In the genomic region with DNA sequence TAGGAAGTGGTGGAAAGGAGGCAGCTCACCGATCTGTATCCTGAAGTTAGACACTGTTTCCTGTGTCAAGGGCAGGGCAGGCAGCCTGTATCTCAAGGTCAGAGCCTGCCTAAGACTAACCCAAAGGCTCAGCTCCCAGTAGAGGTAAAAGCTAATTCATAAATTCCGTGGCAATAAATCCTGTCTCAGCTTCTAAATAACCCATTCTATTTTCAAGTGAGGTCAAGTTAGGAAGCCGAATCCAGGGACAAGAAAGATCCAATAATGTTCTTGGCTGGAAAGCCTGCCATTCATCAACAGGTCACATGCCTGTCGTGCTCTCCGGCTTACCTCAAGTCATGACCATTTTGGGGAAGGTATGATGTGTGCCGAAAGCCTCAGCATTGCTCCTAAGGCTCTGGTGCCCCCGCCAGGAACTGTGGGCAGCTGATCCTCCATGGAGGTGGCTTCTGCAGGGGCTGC, we compare ENCODE assay signal across 12 mouse cellular contexts. TPM values are rescaled to one million over a fixed set of nuclear protein-coding genes. Genes with fewer than 3 reads are reported as not detected.
DNase-seq lines count a peak whose midpoint lies in the region; ATAC-seq and TF ChIP-seq lines count a peak whose summit lies in the region.
"Had no signal": no experiment of that assay in that cellular context is flagged by ENCODE, and none has a peak within 500 bp of the region (broad histone marks: within the 10 kb centered on the region; RNA-seq: fewer than 3 reads in every experiment).

No protein-coding gene starts in this region.

- WGBS in heart, embryonic 12.5 days = 48% methylated on average over 7 of the region's 7 CpGs
- WGBS in kidney, embryonic 15.5 days = 38% methylated on average over 7 of the region's 7 CpGs
- 82% methylated on average over 7 of the region's 7 CpGs for WGBS in cerebellum, adult 2 months

- no peaks in the 10 kb centered on the region for H3K27me3 ChIP-seq in heart, embryonic 12.5 days (replicated peaks)
- H3K27me3 ChIP-seq in Patski = no peaks in the 10 kb centered on the region
- H3K27me3 ChIP-seq in kidney, embryonic 15.5 days = no peaks in the 10 kb centered on the region
- no peaks in the 10 kb centered on the region for H3K27me3 ChIP-seq in cerebellum, adult 2 months (ENCODE audit: control insufficient read depth, insufficient read depth, low read length)

- H3K36me3 ChIP-seq in heart, embryonic 12.5 days = no peaks in the 10 kb centered on the region
- H3K36me3 ChIP-seq in kidney, embryonic 15.5 days = no peaks in the 10 kb centered on the region

- TF ChIP-seq CTCF in Patski (IDR thresholded peaks at IDR 0.05) = peak; percentile 14
- no peak for TF ChIP-seq CTCF in cerebellum, adult 2 months (IDR thresholded peaks at IDR 0.05; ENCODE audit: borderline replicate concordance, insufficient read depth, low read depth, low read length)

- peaks cover 6% of the 10 kb centered on the region; the same call in 1 of the 2 replicates for H3K4me1 ChIP-seq in heart, embryonic 12.5 days (replicated peaks)
- H3K4me1 ChIP-seq in kidney, embryonic 15.5 days = peaks cover 15% of the 10 kb centered on the region
- H3K4me1 ChIP-seq in cerebellum, adult 2 months (ENCODE audit: control insufficient read depth, insufficient read depth, low read length) = no peaks in the 10 kb centered on the region

- no peak overlapping the region for H3K4me2 ChIP-seq in heart, embryonic 12.5 days
- H3K4me2 ChIP-seq in kidney, embryonic 15.5 days = no peak overlapping the region
- H3K4me2 ChIP-seq: hindbrain, embryonic 14.5 days; lung, embryonic 14.5 days had no signal

- ATAC-seq in heart, embryonic 12.5 days (ENCODE audit: insufficient number of reproducible peaks, low FRiP score) = no peak
- ATAC-seq in Patski = no peak
- peak; percentile 40; the same call in 1 of the 2 replicates for ATAC-seq in kidney, embryonic 15.5 days (replicated peaks; ENCODE audit: low FRiP score)

- in situ Hi-C loops in Patski (cut with MboI; ENCODE audit: low pct_unique_long_range_greater_than_20kb) = loop anchor here (5.0 to 10.0 kb wide), 2 partner anchors 254 to 407 kb away; no protein-coding TSS in a partner anchor

- H3K9me3 ChIP-seq in heart, embryonic 12.5 days (replicated peaks) = no peaks in the 10 kb centered on the region
- H3K9me3 ChIP-seq in kidney, embryonic 15.5 days (replicated peaks) = no peaks in the 10 kb centered on the region

- POLR2A ChIA-PET in Patski (lab: Charles Lee) = no interaction called here

- CTCF ChIA-PET in Patski (lab: Charles Lee) = interaction anchor here (0.8 to 2.6 kb wide), 9 partner anchors 9 to 254 kb away, joined by 3 to 10 read pairs (median 5); no protein-coding TSS in a partner anchor

- H3K4me3 ChIP-seq in heart, embryonic 12.5 days = no peak overlapping the region
- H3K4me3 ChIP-seq in kidney, embryonic 15.5 days (replicated peaks) = no peak overlapping the region
- no peak overlapping the region for H3K4me3 ChIP-seq in cerebellum, adult 2 months (replicated peaks; ENCODE audit: insufficient read depth, low read depth, low read length)

- no peak for TF ChIP-seq POLR2A in cerebellum, adult 2 months (IDR thresholded peaks at IDR 0.05; ENCODE audit: borderline replicate concordance, insufficient read depth, low read length)

- DNase-seq in heart, adult 18-20 months = peak; percentile 30 to 46
- DNase-seq in Patski (ENCODE audit: low read depth, low spot score) = no peak
- peak; percentile 33 for DNase-seq in heart, adult 8-10 months (ENCODE audit: low spot score)
- DNase-seq in layer of hippocampus, postnatal 10 days (ENCODE audit: low spot score in 2 of 2) = no peak
- DNase-seq in cerebellum, adult 11-12 months = no peak
- DNase-seq in cerebellum, adult 2 months = no peak
- DNase-seq: cerebellum, adult 9-11 months; layer of hippocampus, postnatal 36 days; lung, embryonic 14.5 days had no signal

- H3K9ac ChIP-seq in heart, embryonic 12.5 days = no peak overlapping the region
- no peak overlapping the region for H3K9ac ChIP-seq in kidney, embryonic 15.5 days
- H3K9ac ChIP-seq: hindbrain, embryonic 14.5 days; lung, embryonic 14.5 days had no signal

- H3K27ac ChIP-seq in heart, embryonic 12.5 days (ENCODE audit: poor library complexity, severe bottlenecking) = no peak overlapping the region
- no peak overlapping the region for H3K27ac ChIP-seq in kidney, embryonic 15.5 days
- H3K27ac ChIP-seq in cerebellum, adult 2 months (ENCODE audit: insufficient read depth, low read length) = no peak overlapping the region
- H3K27ac ChIP-seq: hindbrain, embryonic 14.5 days had no signal

RNA-seq across cellular contexts. Expression of gene Fez2, which starts 33.4 kb away (rescaled TPM):
- total RNA-seq in heart, adult 18-20 months (2021) = 10 to 100 TPM; 76.5 to 91.8 TPM
- polyA plus RNA-seq in heart, embryonic 12.5 days (2016; fragmentation: Nextera tagmentation; extraction: Ambion mirVana) = 44.7 and 46.8 TPM in 2 replicates
- 86.4 TPM for polyA plus RNA-seq in Patski (2021)
- total RNA-seq in heart, adult 8-10 months (2022) = 10 to 100 TPM; 77.0 to 92.6 (median 86.4) TPM
- polyA plus RNA-seq in kidney, embryonic 15.5 days (2015; fragmentation: Nextera tagmentation; extraction: Ambion mirVana) = 39.8 and 40.2 TPM in 2 replicates
- 10 to 100 TPM; 38.2 to 40.4 TPM for total RNA-seq in layer of hippocampus, postnatal 10 days (2021)
- 90.4 and 91.6 TPM in 2 replicates for polyA plus RNA-seq in cerebellum, adult 2 months (2012; rRNA removed)

RNA-seq across cellular contexts. Expression of gene Vit, which starts 56.5 kb away (rescaled TPM):
- total RNA-seq in heart, adult 18-20 months (2021) = 1 to 10 TPM; 1.2 to 1.5 TPM
- polyA plus RNA-seq in heart, embryonic 12.5 days (2016; fragmentation: Nextera tagmentation; extraction: Ambion mirVana) = 0.13 and 0.35 TPM in 2 replicates
- polyA plus RNA-seq in Patski (2021) = 95.0 TPM
- total RNA-seq in heart, adult 8-10 months (2022) = 1 to 10 TPM in 3 of 4 experiments, under 1 TPM in 1; 0.98 to 2.1 (median 1.6) TPM
- polyA plus RNA-seq in kidney, embryonic 15.5 days (2015; fragmentation: Nextera tagmentation; extraction: Ambion mirVana) = 0.79 and 0.93 TPM in 2 replicates
- 1 to 10 TPM; 8.4 to 9.0 TPM for total RNA-seq in layer of hippocampus, postnatal 10 days (2021)
- 2.0 and 2.2 TPM in 2 replicates for polyA plus RNA-seq in cerebellum, adult 2 months (2012; rRNA removed)
- polyA plus RNA-seq: lung, embryonic 14.5 days had no signal

Comparison
In these comparisons a context has a peak if more than half of its experiments do, and no peak if none do; other contexts are left out.
1. DNase-seq: peak in heart, adult 18-20 months (2 of 2) and heart, adult 8-10 months (single experiment); none in Patski (single experiment), layer of hippocampus, postnatal 10 days (0 of 2), cerebellum, adult 11-12 months (single experiment) and cerebellum, adult 2 months (0 of 2).
2. RNA of gene Vit, which starts 56.5 kb away (polyA plus RNA-seq): 95.0 TPM in Patski (single experiment); 2.0 to 2.2 TPM in cerebellum, adult 2 months, 0.79 to 0.93 TPM in kidney, embryonic 15.5 days and 0.13 to 0.35 TPM in heart, embryonic 12.5 days; every median in the first group is over 10 times any median in the second.